Mouse (Mus musculus) lung, embryonic 15.5 days (tissue): ENCODE data around the gene Suclg2. TPM values are rescaled to one million over a fixed set of nuclear protein-coding genes. Genes with fewer than 3 reads are reported as not detected.
A peak's percentile ranks its signal among the peaks of the same experiment; 100 is the strongest.

ENCODE experiments used
- ATAC-seq: fragments of 200-750 bp; cut with Nextera tagmentation; 2 replicates; pipeline ENCODE4 v1.8.0; 2017; ENCODE audit warnings: moderate number of reproducible peaks, borderline replicate concordance; ENCODE audit not compliant: low FRiP score, low TSS enrichment; ENCODE audit errors: extremely low read depth
- H3K27ac ChIP-seq: fragments of 300-500 bp; sonication (generic); 2 replicates; pipeline ENCODE4 v1.5.1; 2015; ENCODE audit warnings: moderate library complexity, mild to moderate bottlenecking, inconsistent platforms
- H3K27me3 ChIP-seq: fragments of 300-500 bp; sonication (generic); 2 replicates; pipeline ENCODE4 v1.6.1; 2015; ENCODE audit warnings: inconsistent platforms
- H3K36me3 ChIP-seq: fragments of 300-500 bp; sonication (generic); 2 replicates; pipeline ENCODE4 v1.6.1; 2015; ENCODE audit warnings: inconsistent platforms
- H3K4me1 ChIP-seq: fragments of 300-500 bp; sonication (generic); 2 replicates; pipeline ENCODE4 v1.6.1; 2015; ENCODE audit warnings: inconsistent platforms
- H3K4me2 ChIP-seq: fragments of 300-500 bp; sonication (generic); 2 replicates; pipeline ENCODE4 v1.6.1; 2015; ENCODE audit warnings: inconsistent platforms, mild to moderate bottlenecking, moderate library complexity
- H3K4me3 ChIP-seq: fragments of 300-500 bp; sonication (generic); 2 replicates; pipeline ENCODE4 v1.5.1; 2015; ENCODE audit warnings: mild to moderate bottlenecking, inconsistent platforms
- H3K9ac ChIP-seq: fragments of 300-500 bp; sonication (generic); 2 replicates; pipeline ENCODE4 v1.6.1; 2015; ENCODE audit warnings: inconsistent platforms
- H3K9me3 ChIP-seq: fragments of 300-500 bp; sonication (generic); 2 replicates; pipeline ENCODE4 v1.6.1; 2016; ENCODE audit warnings: inconsistent platforms
- WGBS: fragments of 180-500 bp; shearing (Covaris S2); methylation state at CpG from one replicate; pipeline ENCODE4 v1.1.7; 2015; 5-methylcytosine and 5-hydroxymethylcytosine counted together
- polyA plus RNA-seq: library from polyadenylated mRNA; unstranded; fragments of >200 nt; fragmentation: Nextera tagmentation; extraction: Ambion mirVana; gene quantifications from 2 replicates; pipeline ENCODE4 v1.2.1, GENCODE M21; 2015

Gene Suclg2
- polyA plus RNA-seq, 1 experiment from 2014 or later, result 69.8 TPM

DNA sequence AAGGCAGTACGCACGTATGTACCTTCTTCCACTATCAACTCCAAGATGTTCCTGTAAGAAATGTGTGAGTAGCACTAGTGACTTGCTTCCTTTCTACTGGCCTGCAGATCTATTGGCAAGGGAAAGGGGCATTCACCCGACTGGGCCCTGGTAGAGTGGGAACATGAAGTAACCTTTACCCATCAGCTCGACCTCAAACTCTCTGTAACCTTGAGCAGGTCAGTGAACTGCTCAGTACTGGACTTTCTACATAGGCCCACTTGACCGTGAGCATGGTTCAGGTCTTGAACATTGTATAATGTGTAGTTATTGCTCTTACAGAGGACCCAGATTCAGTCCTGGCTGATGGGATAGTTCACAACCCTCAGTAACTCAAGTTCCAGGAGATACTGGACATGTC is 2.1 kb downstream of the Suclg2 start:
- no peak overlapping the region for H3K9ac ChIP-seq
- H3K4me2 ChIP-seq, result no peak overlapping the region
- H3K27ac ChIP-seq, result no peak overlapping the region
- H3K27me3 ChIP-seq, result no peaks in the 10 kb centered on the region
- no peak overlapping the region for H3K4me3 ChIP-seq
- ATAC-seq, result no peak
- H3K4me1 ChIP-seq, result peaks cover 13% of the 10 kb centered on the region; the same call in 1 of the 2 replicates
- no peaks in the 10 kb centered on the region for H3K9me3 ChIP-seq
- H3K36me3 ChIP-seq, result no peaks in the 10 kb centered on the region
- WGBS, result 94% methylated on average over 5 of the region's 5 CpGs

DNA sequence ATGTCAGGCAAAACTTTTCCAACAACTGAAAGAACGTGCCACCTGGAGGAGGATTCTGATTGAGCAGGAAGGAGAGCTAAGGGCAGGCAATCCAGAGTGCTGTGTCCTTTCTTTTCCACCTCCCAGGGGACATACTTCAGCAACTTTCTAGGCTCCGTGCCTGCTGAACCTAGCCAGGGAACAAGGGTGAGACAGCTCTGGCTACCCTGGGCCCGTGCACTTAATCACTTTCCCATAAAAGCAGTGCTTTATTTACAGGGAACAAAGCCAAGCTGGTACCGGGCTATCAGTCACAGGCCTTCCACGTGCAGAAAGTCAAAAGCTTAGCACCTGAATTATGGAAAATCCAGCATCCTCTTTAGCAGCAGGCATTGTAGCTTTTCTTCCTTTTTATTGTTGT is 5.4 kb downstream of the Suclg2 start:
- no peaks in the 10 kb centered on the region for H3K27me3 ChIP-seq
- no peaks in the 10 kb centered on the region for H3K36me3 ChIP-seq
- no peaks in the 10 kb centered on the region for H3K9me3 ChIP-seq
- no peak overlapping the region for H3K4me2 ChIP-seq
- no peak overlapping the region for H3K27ac ChIP-seq
- H3K4me1 ChIP-seq, result peaks cover 10% of the 10 kb centered on the region; the same call in 1 of the 2 replicates
- H3K4me3 ChIP-seq, result no peak overlapping the region
- H3K9ac ChIP-seq, result no peak overlapping the region
- no peak for ATAC-seq
- WGBS, result 33% methylated on average over 5 of the region's 5 CpGs

DNA sequence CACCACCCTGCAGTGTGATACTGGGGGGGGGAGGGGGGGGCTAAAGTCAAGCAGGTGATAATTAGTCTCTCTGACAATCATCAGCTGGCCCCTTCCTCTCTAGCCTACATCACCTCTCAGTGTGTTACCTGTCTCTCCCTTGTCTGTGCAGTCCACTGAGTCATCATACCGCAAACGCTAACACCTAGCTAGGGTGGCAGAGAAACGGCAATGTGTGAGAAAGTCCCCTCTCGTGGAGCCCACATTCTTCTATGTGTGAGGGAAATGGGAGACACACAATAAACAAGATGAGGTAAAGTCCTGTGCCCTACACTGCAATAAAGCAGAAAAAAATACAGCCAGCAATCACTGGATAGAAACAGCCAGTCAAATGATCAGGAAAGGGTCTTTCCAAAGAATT is 6.5 kb downstream of the Suclg2 start:
- ATAC-seq, result no peak
- no peak overlapping the region for H3K9ac ChIP-seq
- H3K27ac ChIP-seq, result no peak overlapping the region
- WGBS, result 52% methylated on average over 4 of the region's 4 CpGs
- H3K4me2 ChIP-seq, result no peak overlapping the region
- H3K4me1 ChIP-seq, result peaks cover 7% of the 10 kb centered on the region; the same call in 1 of the 2 replicates
- H3K27me3 ChIP-seq, result no peaks in the 10 kb centered on the region
- no peaks in the 10 kb centered on the region for H3K36me3 ChIP-seq
- H3K9me3 ChIP-seq, result no peaks in the 10 kb centered on the region
- H3K4me3 ChIP-seq, result no peak overlapping the region

GRCm38 (mm10) chr6:95711671-95712070 is 6.9 kb downstream of the Suclg2 start:
- H3K4me1 ChIP-seq, result peaks cover 7% of the 10 kb centered on the region; the same call in 1 of the 2 replicates
- H3K9ac ChIP-seq, result no peak overlapping the region
- no peaks in the 10 kb centered on the region for H3K36me3 ChIP-seq
- 71% methylated on average over 3 of the region's 3 CpGs for WGBS
- ATAC-seq, result no peak
- no peak overlapping the region for H3K4me2 ChIP-seq
- no peak overlapping the region for H3K27ac ChIP-seq
- no peaks in the 10 kb centered on the region for H3K27me3 ChIP-seq
- no peaks in the 10 kb centered on the region for H3K9me3 ChIP-seq
- H3K4me3 ChIP-seq, result no peak overlapping the region

GRCm38 (mm10) chr6:95710886-95711285 is 7.7 kb downstream of the Suclg2 start:
- Histone ChIP-seq H3K4me2 (no peak overlapping the region), H3K9ac (no peak overlapping the region), H3K4me1 (peaks cover 7% of the 10 kb centered on the region; the same call in 1 of the 2 replicates), H3K27ac (no peak overlapping the region), H3K27me3 (no peaks in the 10 kb centered on the region), H3K4me3 (no peak overlapping the region), H3K9me3 (no peaks in the 10 kb centered on the region), H3K36me3 (no peaks in the 10 kb centered on the region)
- WGBS, result 85% methylated on average over 6 of the region's 6 CpGs
- no peak for ATAC-seq

- ATAC-seq, result no peak
- WGBS, result 39% methylated on average over 4 of the region's 4 CpGs
- no peak overlapping the region for H3K27ac ChIP-seq
- no peak overlapping the region for H3K4me3 ChIP-seq
- peaks cover 7% of the 10 kb centered on the region; the same call in 1 of the 2 replicates for H3K4me1 ChIP-seq
- H3K36me3 ChIP-seq, result no peaks in the 10 kb centered on the region
- H3K27me3 ChIP-seq, result no peaks in the 10 kb centered on the region
- no peak overlapping the region for H3K9ac ChIP-seq
- no peaks in the 10 kb centered on the region for H3K9me3 ChIP-seq
- H3K4me2 ChIP-seq, result no peak overlapping the region
These were observed 9.1 kb downstream of the Suclg2 start for GRCm38 (mm10) chr6:95709531-95709930.

DNA sequence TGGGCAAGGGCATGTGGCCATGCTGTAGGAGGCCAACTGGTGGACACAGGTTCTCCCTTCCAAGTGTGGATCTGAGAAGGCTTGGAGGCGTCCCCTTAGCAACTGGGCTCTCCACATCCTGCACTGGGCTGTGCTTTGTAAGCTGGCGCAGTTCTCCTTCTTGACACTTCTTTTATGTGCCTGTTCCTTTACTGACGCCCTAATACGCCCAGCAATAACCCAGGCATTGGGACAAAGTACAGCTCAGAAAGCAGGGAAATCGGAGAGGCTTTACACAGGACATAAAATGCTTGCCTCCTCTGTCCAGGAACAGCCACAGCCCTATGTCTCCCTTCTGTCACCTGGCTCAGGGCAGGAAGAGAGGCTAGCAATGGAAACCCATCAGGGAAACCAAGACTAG is 9.5 kb downstream of the Suclg2 start:
- Histone ChIP-seq H3K4me3 (no peak overlapping the region), H3K27me3 (no peaks in the 10 kb centered on the region), H3K4me2 (no peak overlapping the region), H3K9me3 (no peaks in the 10 kb centered on the region), H3K9ac (no peak overlapping the region), H3K4me1 (peaks cover 7% of the 10 kb centered on the region; the same call in 1 of the 2 replicates), H3K36me3 (no peaks in the 10 kb centered on the region), H3K27ac (no peak overlapping the region)
- no peak for ATAC-seq
- 73% methylated on average over 5 of the region's 5 CpGs for WGBS

GRCm38 (mm10) chr6:95704626-95705025 is 14.0 kb downstream of the Suclg2 start:
- 71% methylated on average over 4 of the region's 4 CpGs for WGBS
- H3K27ac ChIP-seq, result 0 out of 2 replicates have a peak overlapping the region, but pooled peaks have one; percentile 10

DNA sequence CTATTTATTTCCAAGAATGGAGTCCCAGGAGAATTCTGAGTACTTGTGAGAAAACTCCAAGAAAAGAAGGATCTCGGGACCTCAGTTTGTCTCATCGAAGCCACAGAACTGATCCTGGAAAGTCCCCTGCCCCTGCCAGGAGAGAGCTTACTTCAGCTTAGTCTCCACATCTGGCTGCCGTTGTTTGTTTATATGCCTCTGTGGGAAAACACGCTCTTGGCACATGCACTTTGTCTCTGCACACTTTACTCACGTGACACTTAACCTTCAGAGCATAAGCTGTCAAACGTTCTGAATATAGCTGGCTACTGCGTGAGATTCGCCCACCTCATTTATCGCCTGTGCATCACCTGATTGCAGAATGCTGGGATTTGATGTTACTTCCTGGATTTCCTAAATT is 16.4 kb downstream of the Suclg2 start:
- Histone ChIP-seq H3K27ac (no peak overlapping the region), H3K4me2 (no peak overlapping the region), H3K9ac (no peak overlapping the region), H3K9me3 (no peaks in the 10 kb centered on the region), H3K4me3 (no peak overlapping the region), H3K36me3 (no peaks in the 10 kb centered on the region), H3K27me3 (no peaks in the 10 kb centered on the region), H3K4me1 (peaks cover 26% of the 10 kb centered on the region)
- WGBS, result 33% methylated on average over 9 of the region's 9 CpGs
- no peak for ATAC-seq

More at GRCm38 (mm10) chr6:95704626-95705025, 14.0 kb downstream of the Suclg2 start:
- no peak for ATAC-seq
- Histone ChIP-seq H3K9ac (no peak overlapping the region), H3K4me2 (no peak overlapping the region), H3K4me3 (no peak overlapping the region), H3K9me3 (no peaks in the 10 kb centered on the region), H3K36me3 (no peaks in the 10 kb centered on the region), H3K4me1 (peaks cover 15% of the 10 kb centered on the region), H3K27me3 (no peaks in the 10 kb centered on the region)

- WGBS, result 45% methylated on average over 7 of the region's 7 CpGs
- H3K27ac ChIP-seq, result no peak overlapping the region
- H3K36me3 ChIP-seq, result no peaks in the 10 kb centered on the region
- no peak overlapping the region for H3K4me3 ChIP-seq
- no peak for ATAC-seq
- no peaks in the 10 kb centered on the region for H3K27me3 ChIP-seq
- H3K4me1 ChIP-seq, result peaks cover 26% of the 10 kb centered on the region
- no peak overlapping the region for H3K9ac ChIP-seq
- no peak overlapping the region for H3K4me2 ChIP-seq
- H3K9me3 ChIP-seq, result no peaks in the 10 kb centered on the region
These were observed 16.8 kb downstream of the Suclg2 start for GRCm38 (mm10) chr6:95701786-95702185.

GRCm38 (mm10) chr6:95700981-95701610 is 17.5 kb downstream of the Suclg2 start:
- Histone ChIP-seq H3K4me2 (no peak overlapping the region), H3K27me3 (no peaks in the 10 kb centered on the region), H3K27ac (no peak overlapping the region), H3K4me3 (no peak overlapping the region), H3K4me1 (peaks cover 26% of the 10 kb centered on the region), H3K9me3 (no peaks in the 10 kb centered on the region), H3K9ac (no peak overlapping the region), H3K36me3 (no peaks in the 10 kb centered on the region)
- 86% methylated on average over 2 of the region's 2 CpGs for WGBS
- no peak for ATAC-seq

DNA sequence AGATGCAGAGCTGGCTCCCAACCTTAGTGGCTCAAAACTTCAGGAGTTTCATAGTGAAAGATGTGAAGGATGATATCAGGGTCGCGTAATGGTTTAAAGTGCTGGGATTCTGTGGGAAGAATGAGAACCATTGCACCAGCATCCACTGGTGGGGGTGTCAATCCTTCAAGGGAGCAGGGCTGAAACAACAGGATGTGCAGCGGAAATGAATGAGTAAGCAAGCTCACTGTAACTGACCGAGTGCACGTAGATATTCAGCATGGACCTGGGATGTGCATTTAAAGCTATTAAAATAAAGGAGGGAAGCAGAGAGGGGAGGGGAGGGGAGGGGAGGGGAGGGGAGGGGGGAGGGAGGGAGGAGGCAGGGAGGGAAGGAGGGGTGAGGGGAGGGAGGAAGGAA is 18.4 kb downstream of the Suclg2 start:
- Histone ChIP-seq H3K4me1 (peaks cover 26% of the 10 kb centered on the region), H3K27me3 (no peaks in the 10 kb centered on the region), H3K36me3 (no peaks in the 10 kb centered on the region), H3K9ac (no peak overlapping the region), H3K27ac (peak overlapping the region; percentile 44; the same call in 1 of the 2 replicates), H3K9me3 (no peaks in the 10 kb centered on the region), H3K4me2 (no peak overlapping the region), H3K4me3 (no peak overlapping the region)
- WGBS, result 75% methylated on average over 5 of the region's 5 CpGs
- no peak for ATAC-seq
